Mouse (Mus musculus) megakaryocyte, embryonic 14.5 days (primary cell): ENCODE results near the gene Antxr1. TPM values are rescaled to one million over a fixed set of nuclear protein-coding genes. Genes with fewer than 3 reads are reported as not detected.

ENCODE experiments used
- H3K27me3 ChIP-seq: replicated peaks from 2 replicates; pipeline ENCODE3; 2012; ENCODE audit warnings: inconsistent platforms
- H3K36me3 ChIP-seq: replicated peaks from 2 replicates; pipeline ENCODE3; 2012; ENCODE audit warnings: low read length, inconsistent platforms, mixed read lengths
- H3K4me1 ChIP-seq: 2 replicates; pipeline ENCODE4 v1.6.1; 2012; ENCODE audit warnings: inconsistent platforms
- H3K4me3 ChIP-seq: replicated peaks from 2 replicates; pipeline ENCODE3; 2012; ENCODE audit warnings: moderate library complexity, mild to moderate bottlenecking, inconsistent platforms
- H3K9me3 ChIP-seq: 2 replicates; pipeline ENCODE4 v1.6.1; 2012; ENCODE audit warnings: inconsistent platforms
- FLI1 ChIP-seq: IDR thresholded peaks from 2 replicates; pipeline ENCODE4 v1.6.1; 2012; ENCODE audit warnings: low read length, inconsistent platforms, mixed read lengths
- GATA1 ChIP-seq: IDR thresholded peaks from 3 replicates; pipeline ENCODE4 v1.6.1; 2012; ENCODE audit warnings: mixed read lengths, low read length, inconsistent platforms, borderline replicate concordance
- polyA plus RNA-seq: library from polyadenylated mRNA; stranded (reverse); fragments of >175 nt; gene quantifications from 2 replicates; pipeline ENCODE4 v1.2.3, GENCODE M21; 2012; ENCODE audit warnings: low replicate concordance; ENCODE audit not compliant: insufficient read depth

Gene Antxr1
- polyA plus RNA-seq, 1 experiment, result not detected

DNA sequence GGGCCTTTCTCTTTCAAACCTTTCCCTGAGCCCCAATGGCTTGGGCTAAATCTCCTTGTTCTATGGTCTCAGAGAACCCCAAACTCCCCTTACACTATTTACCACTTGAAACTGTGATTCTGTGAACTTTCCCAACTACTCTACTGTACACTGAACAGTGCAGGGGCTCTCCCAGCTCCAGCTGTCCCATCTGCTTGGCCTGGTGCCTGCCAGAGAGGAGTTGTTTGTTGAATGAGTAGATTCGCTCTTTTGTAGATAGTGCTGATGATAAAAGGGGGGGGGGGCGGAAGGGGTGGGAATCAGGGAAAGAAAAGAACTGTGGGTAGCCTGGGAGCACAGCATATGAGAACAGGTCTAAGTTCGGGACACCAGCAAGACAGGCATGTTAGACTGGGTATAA, 164.2 kb downstream of the Antxr1 start:
- Histone ChIP-seq H3K9me3 (no peaks in the 10 kb centered on the region), H3K27me3 (peaks cover 62% of the 10 kb centered on the region), H3K4me3 (no peak overlapping the region), H3K36me3 (no peaks in the 10 kb centered on the region), H3K4me1 (no peaks in the 10 kb centered on the region)
- TF ChIP-seq FLI1 (no peak), GATA1 (no peak)

DNA sequence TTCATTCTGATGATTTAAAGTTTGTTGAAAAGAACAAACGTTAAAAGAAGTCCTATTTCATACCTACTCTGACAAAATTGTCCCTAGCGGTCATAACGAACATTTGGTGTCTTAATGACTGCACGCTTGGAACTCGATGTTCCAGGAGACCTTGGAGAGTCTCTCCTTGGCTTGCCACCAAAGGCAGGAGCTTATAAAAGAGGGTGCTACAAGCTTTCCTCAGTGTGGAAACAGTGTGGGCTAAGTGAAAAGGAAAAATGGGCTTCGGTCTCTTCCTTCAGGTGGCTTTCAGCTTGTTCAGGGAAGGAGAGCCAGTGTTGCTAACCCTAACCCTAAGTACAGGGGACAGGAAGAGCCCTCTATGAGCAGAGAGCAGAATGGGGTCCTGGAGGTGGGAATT, 164.7 kb downstream of the Antxr1 start:
- H3K4me1 ChIP-seq, result no peaks in the 10 kb centered on the region
- no peaks in the 10 kb centered on the region for H3K36me3 ChIP-seq
- TF ChIP-seq GATA1, result no peak
- no peak for TF ChIP-seq FLI1
- no peaks in the 10 kb centered on the region for H3K9me3 ChIP-seq
- peaks cover 65% of the 10 kb centered on the region for H3K27me3 ChIP-seq
- H3K4me3 ChIP-seq, result no peak overlapping the region

DNA sequence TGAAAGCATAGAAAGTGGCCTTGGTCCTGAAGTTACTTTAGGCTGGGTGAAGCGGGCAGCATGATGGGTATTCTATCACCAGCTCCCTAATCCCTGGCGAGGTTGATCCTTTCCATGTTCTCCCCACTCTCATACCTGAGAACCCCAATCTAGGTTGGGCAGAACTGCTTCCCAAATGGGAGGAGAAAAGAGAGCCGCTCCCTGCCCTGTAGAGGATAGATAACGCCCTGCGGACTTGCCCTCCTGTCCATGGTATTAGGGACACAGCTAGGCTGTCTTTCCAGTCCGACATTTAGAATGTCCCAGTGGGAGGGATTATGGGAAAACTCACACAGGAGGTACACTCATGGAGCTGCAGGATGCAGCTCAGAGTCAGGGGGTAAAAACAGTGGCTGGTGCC, 165.3 kb downstream of the Antxr1 start:
- Histone ChIP-seq H3K36me3 (no peaks in the 10 kb centered on the region), H3K4me3 (no peak overlapping the region), H3K9me3 (no peaks in the 10 kb centered on the region), H3K27me3 (peaks cover 63% of the 10 kb centered on the region), H3K4me1 (no peaks in the 10 kb centered on the region)
- TF ChIP-seq GATA1 (no peak), FLI1 (no peak)

DNA sequence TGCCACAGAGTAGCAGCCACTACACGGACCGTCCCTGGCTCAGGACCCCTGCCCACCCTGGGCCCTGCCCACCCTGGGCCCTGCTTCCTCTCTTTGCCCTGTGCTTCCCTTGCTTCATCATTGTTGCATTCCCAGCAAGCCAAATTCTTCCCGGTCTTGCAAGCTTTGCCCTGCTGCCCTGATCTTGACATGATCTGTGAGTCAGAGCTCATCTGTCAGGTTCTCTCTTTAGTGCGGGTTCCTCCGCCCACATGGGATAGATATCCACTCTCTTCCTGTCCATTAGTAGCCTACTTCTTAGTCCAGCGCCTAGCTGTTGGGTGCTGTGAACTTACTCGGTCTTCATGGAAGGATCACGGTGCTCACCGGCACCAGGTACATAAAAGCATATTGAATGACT, 167.6 kb downstream of the Antxr1 start:
- Histone ChIP-seq H3K9me3 (no peaks in the 10 kb centered on the region), H3K4me1 (no peaks in the 10 kb centered on the region), H3K27me3 (peaks cover 68% of the 10 kb centered on the region), H3K36me3 (no peaks in the 10 kb centered on the region), H3K4me3 (no peak overlapping the region)
- TF ChIP-seq FLI1 (no peak), GATA1 (no peak)

DNA sequence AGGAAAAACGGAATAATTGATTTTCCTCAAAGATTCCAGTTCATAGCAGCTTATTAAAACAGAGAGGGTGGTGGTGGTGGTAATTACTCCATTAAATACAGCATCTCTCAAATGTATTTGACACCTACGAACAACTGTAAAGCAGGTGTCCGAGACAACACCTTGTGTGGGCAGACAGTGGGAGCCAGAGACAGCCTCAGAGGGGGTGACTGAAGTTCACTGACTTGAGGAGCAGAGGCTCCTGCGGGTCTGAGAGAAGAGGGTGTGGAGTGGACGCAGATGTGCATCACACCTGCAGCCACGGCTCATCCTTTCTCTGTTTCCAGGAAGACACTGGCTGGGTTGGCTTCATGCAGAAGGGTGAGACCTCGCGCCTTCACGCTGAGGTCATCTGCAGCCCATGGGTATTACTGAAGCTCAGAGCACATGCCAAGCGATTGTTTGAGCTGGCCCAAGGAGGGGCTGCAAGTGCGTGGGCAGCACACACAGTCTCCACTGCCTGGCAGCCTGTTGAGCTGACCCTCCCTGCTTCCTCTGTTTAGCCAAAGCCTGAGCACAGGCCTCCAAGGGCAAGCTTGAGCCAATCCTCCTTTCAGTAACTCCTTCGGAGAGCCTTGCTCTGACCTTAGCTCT, 168.8 kb downstream of the Antxr1 start:
- Histone ChIP-seq H3K4me3 (no peak overlapping the region), H3K36me3 (no peaks in the 10 kb centered on the region), H3K27me3 (peaks cover 67% of the 10 kb centered on the region), H3K4me1 (no peaks in the 10 kb centered on the region), H3K9me3 (no peaks in the 10 kb centered on the region)
- no peak for TF ChIP-seq GATA1
- no peak for TF ChIP-seq FLI1

DNA sequence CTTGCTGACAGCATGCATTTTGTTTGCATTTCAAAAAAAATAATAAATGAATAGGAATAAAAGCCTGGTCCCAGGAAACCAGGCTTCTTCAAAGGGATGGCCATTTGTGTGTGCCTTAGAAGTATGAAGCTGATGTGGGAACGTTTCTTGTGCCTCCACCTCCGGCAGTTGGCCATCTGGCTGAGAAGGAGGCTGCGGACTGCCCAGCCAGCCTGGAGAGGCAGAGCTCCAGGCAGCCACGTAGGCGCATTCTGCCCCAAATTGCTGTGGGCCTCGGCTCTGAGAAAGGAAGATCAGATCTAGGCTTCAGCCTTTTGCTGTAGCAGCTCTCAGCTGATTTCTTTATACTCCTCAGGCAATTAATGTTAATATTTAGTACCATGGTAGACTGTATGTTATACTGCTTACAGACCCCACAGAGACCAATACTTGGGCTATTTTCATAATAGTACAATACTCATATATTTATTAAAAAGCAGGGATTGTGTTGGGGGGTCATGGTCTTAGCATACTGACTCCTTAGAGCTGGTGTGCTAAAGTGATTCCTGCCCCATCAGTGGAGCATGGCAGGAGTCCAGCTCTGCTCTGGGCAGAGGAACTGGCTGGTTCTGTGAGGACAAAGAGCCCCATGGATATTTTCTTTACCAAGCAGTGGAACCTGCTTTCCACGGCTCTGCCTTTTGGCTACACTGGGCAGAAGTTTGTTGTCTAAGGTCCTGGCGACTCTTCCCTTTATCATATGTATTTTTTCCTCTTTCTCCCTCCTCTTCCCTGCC, 169.9 kb downstream of the Antxr1 start:
- H3K27me3 ChIP-seq, result peaks cover 65% of the 10 kb centered on the region

DNA sequence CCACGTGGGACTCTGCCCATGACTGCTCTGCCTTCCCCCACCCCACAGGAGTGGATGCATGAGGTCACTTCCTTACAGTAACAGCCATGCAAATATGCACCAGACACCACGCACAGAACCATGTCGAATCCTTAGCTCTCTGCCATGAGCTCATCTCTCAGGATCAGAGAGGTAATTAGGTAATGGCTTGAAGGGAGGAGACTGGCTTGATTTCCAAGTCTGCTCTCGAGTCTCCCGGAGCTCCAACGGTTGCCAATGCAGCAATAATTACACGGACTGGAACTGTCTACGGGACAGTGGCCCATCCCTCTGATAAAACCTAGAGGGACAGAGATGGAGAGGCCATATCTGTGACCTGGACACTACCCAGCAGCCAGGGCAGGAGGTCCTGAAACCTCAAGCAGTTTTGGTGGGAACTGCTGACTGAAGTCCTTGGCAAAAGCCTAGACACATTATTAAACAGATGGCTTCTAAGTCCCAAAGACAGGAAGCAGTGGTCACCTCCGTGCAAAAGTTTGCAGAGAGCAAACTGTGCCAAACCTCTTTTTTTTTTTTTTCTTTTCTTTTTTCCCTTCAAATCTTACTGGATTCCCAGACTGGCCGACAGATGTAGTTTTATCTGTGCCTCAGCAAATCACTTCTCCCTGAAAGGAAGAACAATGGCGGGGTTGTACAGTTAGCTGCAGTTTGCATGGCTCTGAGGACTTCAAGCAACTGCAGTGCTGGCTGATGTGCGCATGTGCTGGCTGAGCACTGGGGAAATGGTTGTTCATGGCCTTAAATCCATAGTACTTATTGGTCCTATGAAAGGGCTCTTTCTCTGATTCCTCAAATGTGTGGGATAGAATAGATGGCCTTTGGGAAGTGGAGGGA, 174.0 kb downstream of the Antxr1 start:
- Histone ChIP-seq H3K4me1 (no peaks in the 10 kb centered on the region), H3K9me3 (peaks cover 5% of the 10 kb centered on the region), H3K27me3 (peaks cover 60% of the 10 kb centered on the region), H3K4me3 (no peak overlapping the region), H3K36me3 (no peaks in the 10 kb centered on the region)
- TF ChIP-seq FLI1 (no peak), GATA1 (no peak)

More for the DNA sequence above, 169.9 kb downstream of the Antxr1 start:
- H3K4me3 ChIP-seq, result no peak overlapping the region
- no peaks in the 10 kb centered on the region for H3K4me1 ChIP-seq
- no peaks in the 10 kb centered on the region for H3K9me3 ChIP-seq
- TF ChIP-seq FLI1 (no peak), GATA1 (no peak)
- no peaks in the 10 kb centered on the region for H3K36me3 ChIP-seq

DNA sequence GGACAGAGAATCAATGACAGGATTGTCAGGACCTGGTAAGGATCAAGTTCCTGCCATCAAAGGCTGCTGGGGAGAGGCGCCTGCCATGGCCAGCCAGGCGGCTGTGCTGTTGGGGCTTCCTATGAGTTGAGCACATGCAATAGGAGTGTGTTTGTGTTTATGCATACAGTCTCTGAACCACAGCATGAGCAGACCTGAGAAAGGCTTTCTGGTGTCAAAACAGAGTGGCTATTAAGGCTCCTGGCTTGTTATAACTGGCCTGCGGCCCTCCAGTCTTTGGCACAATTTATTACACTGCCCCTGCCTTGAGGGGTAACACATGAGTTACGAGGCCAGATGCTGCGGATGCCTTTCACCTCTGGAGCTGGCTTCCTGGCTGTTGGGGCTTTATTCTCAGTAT, 175.4 kb downstream of the Antxr1 start:
- Histone ChIP-seq H3K4me3 (no peak overlapping the region), H3K4me1 (no peaks in the 10 kb centered on the region), H3K36me3 (no peaks in the 10 kb centered on the region), H3K9me3 (peaks cover 5% of the 10 kb centered on the region), H3K27me3 (peaks cover 62% of the 10 kb centered on the region)
- no peak for TF ChIP-seq GATA1
- TF ChIP-seq FLI1, result no peak

DNA sequence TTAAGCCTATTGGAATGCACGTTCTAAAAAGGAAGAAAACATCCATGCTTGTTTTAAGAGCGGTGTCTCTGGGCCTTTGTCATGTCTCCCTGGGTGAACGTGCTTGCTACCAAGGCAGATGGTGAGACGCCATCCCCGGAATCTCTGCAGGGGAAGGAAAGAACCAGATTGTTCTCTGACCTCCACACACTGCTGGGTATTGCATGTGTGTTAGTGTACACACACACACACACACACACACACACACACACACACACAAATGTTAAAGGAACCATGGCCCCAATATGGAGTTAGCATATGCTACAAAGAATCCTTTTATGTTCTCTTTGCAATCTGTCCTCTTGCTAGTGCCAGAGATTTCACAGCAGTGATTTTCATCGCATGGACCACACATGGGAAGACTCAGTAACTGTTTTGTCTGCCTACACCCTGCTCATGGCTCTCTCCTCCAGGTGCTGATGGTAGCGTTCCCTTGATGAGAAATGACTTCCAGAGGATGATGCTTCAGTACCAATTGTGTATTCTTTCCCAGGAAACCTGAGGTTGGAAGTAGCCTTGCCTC, 177.5 kb downstream of the Antxr1 start:
- H3K4me3 ChIP-seq, result no peak overlapping the region
- no peaks in the 10 kb centered on the region for H3K36me3 ChIP-seq
- H3K9me3 ChIP-seq, result peaks cover 5% of the 10 kb centered on the region
- no peak for TF ChIP-seq GATA1
- no peak for TF ChIP-seq FLI1
- no peaks in the 10 kb centered on the region; the same call in 1 of the 2 replicates for H3K4me1 ChIP-seq
- peaks cover 64% of the 10 kb centered on the region for H3K27me3 ChIP-seq

DNA sequence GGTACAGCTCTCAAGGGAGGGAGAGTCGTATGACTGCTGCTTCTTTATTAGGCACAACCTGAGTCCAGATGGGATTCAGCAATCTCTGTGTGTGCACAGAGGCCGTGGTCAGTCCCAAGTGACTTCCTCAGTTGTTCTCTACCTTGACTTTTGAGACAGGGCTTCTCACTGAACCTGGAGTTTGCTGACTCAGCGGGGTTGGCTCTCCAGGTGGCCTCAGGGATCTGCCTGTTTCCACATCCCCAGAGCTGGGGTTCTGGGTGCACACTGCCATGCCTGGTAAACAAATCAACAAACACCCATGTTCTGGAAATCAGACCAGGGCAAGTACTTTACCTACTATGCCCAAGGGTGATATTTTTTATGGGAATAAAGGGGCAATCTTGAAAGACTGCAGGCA, 181.8 kb downstream of the Antxr1 start:
- Histone ChIP-seq H3K36me3 (no peaks in the 10 kb centered on the region), H3K4me1 (peaks cover 8% of the 10 kb centered on the region; the same call in 1 of the 2 replicates), H3K4me3 (peak overlapping the region; percentile 12), H3K9me3 (no peaks in the 10 kb centered on the region), H3K27me3 (peaks cover 46% of the 10 kb centered on the region)
- TF ChIP-seq GATA1 (no peak), FLI1 (no peak)
